Mouse (Mus musculus) natural killer cell, adult 2 months (primary cell): Measurements from ENCODE around the gene Oxt.
A peak's percentile ranks its signal among the peaks of the same experiment; 100 is the strongest.
"Not testable (repeated sequence)": the region's sequence is repeated elsewhere in the genome, so short reads cannot be mapped to it uniquely, and the experiment has no call there.

Source experiments
- DNase-seq, 2 experiments: peaks; one replicate each; pipeline ENCODE4 v3.0.0; 2022; ENCODE audit warnings: low spot score in 2 of 2

Oxt gene

GRCm38 (mm10) chr2:130575873-130576272 lies at the start of gene Oxt:
Gene Oxt (plus strand): TSS chr2:130576173.
- no peak for DNase-seq

- DNase-seq: no peak
These were observed 47.5 kb upstream of the Oxt start for GRCm38 (mm10) chr2:130528457-130528856.

DNA sequence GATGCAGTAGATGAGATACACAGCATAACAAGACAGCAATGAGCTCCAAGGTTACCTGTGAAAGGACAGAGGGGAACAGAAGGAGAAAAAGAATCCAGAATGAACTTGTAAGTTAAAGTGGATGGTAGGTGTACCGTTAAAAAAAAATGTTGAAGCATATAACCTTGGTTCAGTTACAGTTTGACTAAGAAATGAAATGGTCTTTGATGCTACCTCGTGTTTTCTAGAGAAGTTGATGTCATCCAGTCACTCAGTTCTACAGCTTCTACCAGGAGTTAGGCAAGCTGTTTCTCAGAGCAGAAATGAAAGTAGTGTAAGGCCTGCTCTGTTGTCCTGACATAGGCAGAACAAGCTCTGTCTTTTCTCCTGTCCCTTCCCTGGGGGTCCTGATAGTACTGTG lies 46.7 kb upstream of the Oxt start:
- DNase-seq: no peak

DNA sequence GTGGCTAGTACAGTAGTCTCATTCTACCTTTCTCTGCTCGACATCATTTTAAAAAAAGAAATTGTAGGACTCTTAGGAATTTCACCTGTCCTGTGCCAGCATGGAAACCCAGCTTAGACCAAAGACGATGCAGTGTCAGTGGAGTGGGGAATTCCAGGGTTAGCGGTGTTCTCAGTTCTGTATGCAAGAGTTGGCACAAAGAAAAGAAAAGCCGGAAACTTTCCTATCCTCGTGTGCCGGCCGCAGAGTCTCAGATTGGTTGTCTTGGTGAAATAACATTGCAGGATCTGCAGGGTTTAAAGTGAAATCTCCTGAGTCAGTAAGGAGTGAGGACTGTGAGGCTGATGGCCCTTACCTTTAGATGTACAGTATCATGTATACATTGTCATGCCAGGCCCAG lies 46.0 kb upstream of the Oxt start:
- no peak for DNase-seq

GRCm38 (mm10) chr2:130532201-130532600 lies 43.8 kb upstream of the Oxt start:
- no peak for DNase-seq

DNA sequence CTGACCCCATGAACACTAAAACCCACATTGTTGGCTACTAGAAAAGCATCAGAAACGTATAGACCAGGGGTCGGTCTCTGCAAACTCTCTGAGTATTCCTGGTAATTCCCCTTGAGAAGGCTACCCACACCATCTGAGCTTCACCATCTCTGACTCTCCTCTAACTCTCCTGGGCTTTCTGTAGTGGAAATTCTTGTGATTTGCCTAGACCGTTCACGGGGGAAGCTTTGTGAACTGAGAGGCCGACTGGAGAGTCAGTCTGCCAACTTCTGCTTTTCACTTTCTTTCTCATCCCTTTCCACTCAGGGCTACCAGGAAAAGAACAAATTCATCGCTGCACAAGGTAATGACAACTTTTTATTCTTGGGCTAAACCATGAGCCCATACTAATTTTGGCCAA lies 41.0 kb upstream of the Oxt start:
- DNase-seq: no peak

GRCm38 (mm10) chr2:130536890-130537289 lies 39.1 kb upstream of the Oxt start:
- no peak for DNase-seq

DNA sequence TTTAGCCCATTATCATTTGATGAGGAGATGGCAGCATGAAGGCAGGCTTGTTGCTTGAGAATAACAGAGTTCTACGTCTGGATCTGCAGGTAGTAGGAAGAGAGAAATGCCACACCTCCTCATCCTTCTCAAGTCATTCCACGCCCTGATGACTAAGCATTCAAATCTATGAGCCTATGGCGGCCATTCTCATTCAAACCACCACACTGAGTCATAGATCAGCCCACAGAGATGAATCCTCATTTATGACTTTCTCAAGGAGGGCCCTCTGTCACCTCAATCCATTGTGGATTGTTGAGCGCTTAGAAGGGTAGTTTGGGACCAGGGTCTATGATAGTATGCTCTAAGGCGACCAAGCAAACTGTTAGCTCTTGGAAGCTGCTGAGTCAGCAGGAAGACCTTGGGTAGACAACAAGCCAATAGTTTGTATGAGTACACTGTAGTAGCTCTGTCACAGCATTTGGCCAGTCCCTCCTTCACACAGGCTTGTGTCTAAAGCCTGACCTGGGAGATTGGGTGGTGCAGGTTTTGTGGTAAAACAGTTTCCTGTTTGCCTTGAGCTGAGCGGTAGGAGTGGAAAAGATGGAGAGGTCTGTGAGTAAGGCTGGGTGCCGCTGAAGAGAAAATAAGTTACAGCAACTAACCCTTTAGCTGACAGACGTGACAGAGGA lies 37.0 kb upstream of the Oxt start:
- peak in 1 of 2 experiments; percentile 20 for DNase-seq

DNA sequence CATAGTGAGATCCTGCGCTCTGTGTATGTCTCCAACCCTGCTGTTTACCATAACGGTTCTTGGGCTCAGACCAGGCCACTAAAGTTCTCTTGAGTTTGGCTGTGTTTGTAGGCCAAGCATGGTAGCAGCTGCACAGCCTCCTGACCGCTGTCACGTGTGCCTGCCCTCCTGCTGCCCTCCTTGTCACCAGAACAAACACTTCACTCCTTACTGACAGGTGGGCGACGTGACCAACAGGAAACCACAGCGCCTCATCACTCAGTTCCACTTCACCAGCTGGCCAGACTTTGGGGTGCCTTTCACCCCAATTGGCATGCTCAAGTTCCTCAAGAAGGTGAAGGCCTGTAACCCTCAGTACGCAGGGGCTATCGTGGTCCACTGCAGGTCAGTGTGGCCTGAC lies 35.7 kb upstream of the Oxt start:
- DNase-seq: peak; percentile 39 to 45

- no peak for DNase-seq
These were observed 29.0 kb upstream of the Oxt start for GRCm38 (mm10) chr2:130546957-130547356.

- no peak for DNase-seq
These were observed 21.1 kb upstream of the Oxt start for GRCm38 (mm10) chr2:130554841-130555240.

DNA sequence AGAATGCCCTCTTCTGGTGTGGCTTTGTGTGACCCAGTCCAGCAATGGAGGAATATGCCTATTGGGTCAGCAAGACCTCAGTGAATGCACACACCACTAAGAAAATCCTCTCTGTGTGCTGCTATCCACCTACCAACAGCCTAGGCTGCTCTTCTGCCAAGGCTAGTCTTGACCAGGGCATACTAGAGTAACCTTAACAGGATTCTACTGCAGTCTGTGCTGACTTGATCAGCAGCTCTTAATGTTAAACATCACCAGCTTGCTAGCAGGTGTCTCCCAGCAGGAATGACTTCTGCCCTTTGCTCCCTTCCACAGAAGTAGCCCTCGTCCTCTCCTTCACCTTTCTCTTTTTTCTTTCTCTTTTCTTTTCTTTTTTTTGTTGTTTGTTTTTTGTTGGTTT lies 19.7 kb upstream of the Oxt start:
- no peak for DNase-seq

DNA sequence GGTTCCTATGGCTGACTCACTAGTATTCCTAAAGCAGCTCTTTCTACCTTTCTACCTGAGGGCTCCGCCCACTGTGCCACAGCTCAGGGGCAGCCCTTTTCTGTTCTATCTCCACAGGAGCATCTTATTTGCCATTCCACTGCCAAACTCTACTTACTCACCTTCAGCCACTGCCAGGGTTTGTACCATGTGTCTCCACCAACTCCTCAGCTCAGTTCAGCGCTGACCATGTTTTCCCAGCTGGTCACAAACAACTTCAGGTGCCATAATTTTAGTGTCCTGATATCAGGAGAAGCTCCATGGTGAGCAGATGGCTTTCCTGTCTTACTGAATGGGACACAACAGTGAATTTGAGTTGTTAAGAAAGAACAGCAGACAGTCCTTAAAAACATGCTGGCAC lies 18.5 kb upstream of the Oxt start:
- DNase-seq: no peak

GRCm38 (mm10) chr2:130558015-130558414 lies 18.0 kb upstream of the Oxt start:
- no peak for DNase-seq

GRCm38 (mm10) chr2:130563212-130564055 lies 12.5 kb upstream of the Oxt start, which contains the start of gene Mrps26:
Gene Mrps26 (plus strand): TSS chr2:130563742.
- peak; percentile 85 to 87 for DNase-seq

GRCm38 (mm10) chr2:130564063-130564462 lies 11.9 kb upstream of the Oxt start:
- DNase-seq: no peak

DNA sequence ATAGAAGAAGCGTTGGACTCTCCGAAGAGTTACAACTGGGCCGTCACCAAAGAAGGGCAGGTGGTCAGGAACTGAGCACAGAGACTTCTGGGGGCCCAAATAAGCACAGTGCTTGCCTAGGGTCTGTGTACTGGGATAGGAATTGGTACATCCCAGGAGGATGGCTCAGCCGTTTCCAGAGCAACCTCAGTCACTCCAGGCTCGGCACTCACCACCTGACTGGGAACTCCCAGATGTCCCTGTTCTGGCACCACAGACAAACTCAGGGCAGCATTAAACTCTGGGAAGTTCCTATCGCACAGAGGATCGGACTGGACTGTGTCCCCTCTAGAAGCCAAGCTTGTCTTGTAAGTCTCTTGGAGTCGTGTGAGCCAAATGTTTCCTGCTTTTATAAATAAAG lies 11.0 kb upstream of the Oxt start:
- no peak for DNase-seq

GRCm38 (mm10) chr2:130568921-130569320 lies 7.1 kb upstream of the Oxt start:
- no peak for DNase-seq

DNA sequence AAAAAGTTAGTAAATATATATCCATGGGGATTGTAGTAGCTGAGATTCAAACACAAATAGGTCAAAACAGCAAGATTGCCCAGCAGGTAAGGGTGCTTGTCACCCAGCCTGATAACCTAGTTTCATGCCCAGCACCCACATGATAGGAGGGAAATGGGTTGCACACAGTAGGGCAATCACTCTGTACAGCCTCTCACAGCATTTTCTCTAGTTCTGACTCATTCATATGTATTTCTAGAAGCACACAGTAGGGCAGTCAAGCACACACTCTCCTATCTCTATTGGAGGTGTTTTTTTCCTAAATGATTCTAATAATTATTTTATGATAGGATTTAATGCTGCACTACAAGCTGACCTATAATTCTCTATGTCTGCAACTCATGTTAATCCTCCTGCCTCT lies 6.0 kb upstream of the Oxt start:
- DNase-seq: no peak

DNA sequence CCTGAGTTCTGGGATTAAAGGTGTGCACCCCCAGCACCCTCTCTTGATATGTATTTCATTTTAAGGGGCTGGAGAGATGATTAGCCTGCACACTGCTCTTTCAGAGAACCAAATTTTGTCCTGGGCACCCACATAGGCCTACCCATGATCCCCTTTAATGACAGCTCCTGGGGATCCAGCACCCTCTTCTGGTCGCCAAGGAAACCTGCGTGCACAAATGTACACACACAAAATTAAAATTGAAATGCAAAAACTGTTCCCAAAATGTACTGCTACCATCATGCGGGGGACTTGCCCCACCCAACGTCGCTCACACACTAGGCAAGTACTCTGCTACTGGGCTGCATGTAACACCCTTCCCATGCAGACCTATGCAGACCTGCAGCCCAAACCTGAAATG lies 1.0 kb upstream of the Oxt start:
- DNase-seq: no peak

GRCm38 (mm10) chr2:130576564-130576963 lies 591 bp downstream of the Oxt start:
- not testable (repeated sequence) for DNase-seq

DNA sequence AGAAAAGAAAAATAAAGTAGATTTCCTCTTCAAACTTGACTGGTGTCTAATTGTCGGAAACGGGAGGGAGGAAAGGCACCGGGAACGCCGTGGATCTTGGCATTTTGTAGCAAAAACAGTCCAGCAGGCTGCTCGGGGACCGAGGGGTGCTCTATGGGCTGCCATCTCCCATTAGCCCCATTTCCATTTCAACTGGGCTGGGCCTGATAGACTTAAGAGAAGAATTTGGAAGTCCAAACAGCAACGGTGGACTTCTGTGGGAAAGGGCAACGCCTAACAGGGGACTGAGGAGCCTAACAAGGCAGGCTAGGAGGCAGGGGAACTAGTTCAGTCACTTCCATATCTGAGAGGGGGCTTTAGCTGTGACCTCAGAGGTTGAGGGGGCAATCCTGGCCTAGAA lies 1.0 kb downstream of the Oxt start:
- DNase-seq: no peak

- peak; percentile 57 to 68 for DNase-seq
These were observed 1.7 kb downstream of the Oxt start for GRCm38 (mm10) chr2:130577632-130578031.
